ENCODE assay signal across 8 mouse cellular contexts in genomic region chr7:126707442-126708174, GRCm38 (mm10). TPM values are rescaled to one million over a fixed set of nuclear protein-coding genes. Genes with fewer than 3 reads are reported as not detected.
DNase-seq lines count a peak whose midpoint lies in the region; ATAC-seq and TF ChIP-seq lines count a peak whose summit lies in the region.
"Had no signal": no experiment of that assay in that cellular context is flagged by ENCODE, and none has a peak within 500 bp of the region (broad histone marks: within the 10 kb centered on the region; RNA-seq: fewer than 3 reads in every experiment).

Gene Coro1a, minus strand, starts transcription at chr7:126707787.

- H3K36me3 ChIP-seq in forebrain, embryonic 11.5 days (ENCODE audit: control insufficient read depth, insufficient read depth, low read length), result no peaks in the 10 kb centered on the region
- H3K36me3 ChIP-seq in thymus, adult 2 months (ENCODE audit: control insufficient read depth, insufficient read depth, low read length), result 0 out of 2 replicates have a peak, but pooled peaks cover 5% of the 10 kb centered on the region

- H3K4me2 ChIP-seq in forebrain, embryonic 11.5 days (ENCODE audit: low read depth, low read length, severe bottlenecking), result no peak within 1 kb of the TSS

- 90% methylated on average over 19 of the region's 19 CpGs for WGBS in forebrain, embryonic 11.5 days
- 13% methylated on average over 19 of the region's 19 CpGs for WGBS in thymus, adult 2 months

- 0 out of 2 replicates have a peak, but pooled peaks cover 6% of the 10 kb centered on the region for H3K27me3 ChIP-seq in forebrain, embryonic 11.5 days (ENCODE audit: control insufficient read depth, insufficient read depth, low read length)
- no peaks in the 10 kb centered on the region for H3K27me3 ChIP-seq in thymus, adult 2 months (ENCODE audit: control insufficient read depth, insufficient read depth, low read length)

- peaks cover 5% of the 10 kb centered on the region for H3K4me1 ChIP-seq in forebrain, embryonic 11.5 days (replicated peaks; ENCODE audit: control insufficient read depth, insufficient read depth, low read length)
- H3K4me1 ChIP-seq in thymus, adult 2 months (replicated peaks; ENCODE audit: control insufficient read depth, insufficient read depth, low read length), result peaks cover 47% of the 10 kb centered on the region

- TF ChIP-seq CTCF in thymus, adult 2 months (IDR thresholded peaks at IDR 0.05; ENCODE audit: borderline replicate concordance, control insufficient read depth, extremely low read depth, insufficient read depth, low read length, poor library complexity), result 0 out of 2 replicates have a peak, but pooled peaks have one; percentile 41

- H3K4me3 ChIP-seq in forebrain, embryonic 11.5 days (ENCODE audit: low read depth, low read length), result no peak within 1 kb of the TSS
- H3K4me3 ChIP-seq in thymus, adult 2 months (ENCODE audit: control insufficient read depth, insufficient read depth, low read length), result no peak within 1 kb of the TSS; the same call in 1 of the 2 replicates
- H3K4me3 ChIP-seq: erythroblast, embryonic 14.5 days had no signal

- no peak for ATAC-seq in forebrain, embryonic 11.5 days (replicated peaks; ENCODE audit: low FRiP score)
- peak; percentile 7; the same call in 1 of the 2 replicates for ATAC-seq in megakaryocyte, adult 5-6 weeks (ENCODE audit: poor library complexity, severe bottlenecking)

- H3K27ac ChIP-seq in forebrain, embryonic 11.5 days (ENCODE audit: low read depth, low read length), result no peak within 1 kb of the TSS
- H3K27ac ChIP-seq in thymus, adult 2 months (ENCODE audit: control insufficient read depth, insufficient read depth, low read length), result peak within 1 kb of the TSS; percentile 98

- H3K9me3 ChIP-seq in forebrain, embryonic 11.5 days (ENCODE audit: control insufficient read depth, low read length), result no peaks in the 10 kb centered on the region

- H3K9ac ChIP-seq in forebrain, embryonic 11.5 days (ENCODE audit: low read length), result no peak within 1 kb of the TSS

- DNase-seq in urinary bladder, adult 2 months (ENCODE audit: low spot score), result no peak
- no peak for DNase-seq in urinary bladder, postnatal 10 days (ENCODE audit: low spot score)
- no peak for DNase-seq in forebrain, embryonic 11.5 days (ENCODE audit: low spot score)
- DNase-seq in layer of hippocampus, adult 9-11 months, result peak; percentile 42
- peak; percentile 80 for DNase-seq in thymus, adult 2 months
- DNase-seq in cerebellum, adult 9-10 months, result no peak

- TF ChIP-seq POLR2A in thymus, adult 2 months (IDR thresholded peaks at IDR 0.05; ENCODE audit: control insufficient read depth, extremely low read depth, insufficient read depth, low read length, poor library complexity), result no peak; the same call in 1 of the 2 replicates

RNA-seq across cellular contexts. Expression of gene Coro1a, which starts in this region (rescaled TPM):
- 34.8 and 39.4 TPM in 2 replicates for polyA plus RNA-seq in urinary bladder, adult 2 months (2012; rRNA removed)
- polyA plus RNA-seq in forebrain, embryonic 11.5 days (2014; fragmentation: Nextera tagmentation; extraction: Ambion mirVana), result 39.0 and 45.8 TPM in 2 replicates
- 1,020 and 1,059 TPM in 2 replicates for total RNA-seq in megakaryocyte, adult 5-6 weeks (2015)
- 1,317 and 1,554 TPM in 2 replicates for total RNA-seq in megakaryocyte, adult 5-6 weeks (2017)
- 2,939 and 3,162 TPM in 2 replicates for polyA plus RNA-seq in thymus, adult 2 months (2012; rRNA removed)

Comparison
In these comparisons a context has a peak if more than half of its experiments do, and no peak if none do; other contexts are left out.
1. RNA of gene Coro1a (polyA plus RNA-seq): 2,939 to 3,162 TPM in thymus, adult 2 months; 34.8 to 39.4 TPM in urinary bladder, adult 2 months and 39.0 to 45.8 TPM in forebrain, embryonic 11.5 days; every median in the first group is over 10 times any median in the second.
2. DNase-seq: peak in layer of hippocampus, adult 9-11 months (single experiment) and thymus, adult 2 months (single experiment); none in urinary bladder, adult 2 months (single experiment), urinary bladder, postnatal 10 days (single experiment), forebrain, embryonic 11.5 days (single experiment) and cerebellum, adult 9-10 months (single experiment).